Mouse (Mus musculus): Measurements from ENCODE around the gene Slc17a9. TPM values are rescaled to one million over a fixed set of nuclear protein-coding genes. Genes with fewer than 3 reads are reported as not detected.

Slc17a9 gene
- polyA plus RNA-seq, 1 experiment: 6.7 TPM

- H3K4me3 ChIP-seq (ENCODE audit: insufficient read depth, low read length): no peak overlapping the region
- no peak overlapping the region for H3K27ac ChIP-seq (ENCODE audit: insufficient read depth, low read depth, low read length)
- no peaks in the 10 kb centered on the region for H3K4me1 ChIP-seq (ENCODE audit: control insufficient read depth, insufficient read depth, low read length)
- no peak for TF ChIP-seq POLR2A (IDR thresholded peaks at IDR 0.05; ENCODE audit: borderline replicate concordance, low read depth, low read length)
- TF ChIP-seq CTCF (IDR thresholded peaks at IDR 0.05; ENCODE audit: low read depth, low read length): no peak
Measured at GRCm38 (mm10) chr2:180775223-180775622, 50.2 kb downstream of the Slc17a9 start.

- H3K27ac ChIP-seq (ENCODE audit: insufficient read depth, low read depth, low read length): no peak overlapping the region
- no peaks in the 10 kb centered on the region for H3K4me1 ChIP-seq (ENCODE audit: control insufficient read depth, insufficient read depth, low read length)
- TF ChIP-seq POLR2A (IDR thresholded peaks at IDR 0.05; ENCODE audit: borderline replicate concordance, low read depth, low read length) (no peak), CTCF (IDR thresholded peaks at IDR 0.05; ENCODE audit: low read depth, low read length) (no peak)
- no peak overlapping the region for H3K4me3 ChIP-seq (ENCODE audit: insufficient read depth, low read length)
Measured at GRCm38 (mm10) chr2:180775641-180776040, 50.6 kb downstream of the Slc17a9 start.

GRCm38 (mm10) chr2:180776793-180777192, 51.7 kb downstream of the Slc17a9 start, which contains the start of gene Bhlhe23:
Bhlhe23 (minus strand) TSS chr2:180776900.
- Histone ChIP-seq H3K4me3 (ENCODE audit: insufficient read depth, low read length) (no peak within 1 kb of the TSS), H3K4me1 (ENCODE audit: control insufficient read depth, insufficient read depth, low read length) (no peaks in the 10 kb centered on the region), H3K27ac (ENCODE audit: insufficient read depth, low read depth, low read length) (no peak within 1 kb of the TSS)
- TF ChIP-seq POLR2A (IDR thresholded peaks at IDR 0.05; ENCODE audit: borderline replicate concordance, low read depth, low read length) (no peak), CTCF (IDR thresholded peaks at IDR 0.05; ENCODE audit: low read depth, low read length) (no peak)

- TF ChIP-seq CTCF (IDR thresholded peaks at IDR 0.05; ENCODE audit: low read depth, low read length) (peak; percentile 89), POLR2A (IDR thresholded peaks at IDR 0.05; ENCODE audit: borderline replicate concordance, low read depth, low read length) (no peak)
- Histone ChIP-seq H3K4me1 (ENCODE audit: control insufficient read depth, insufficient read depth, low read length) (no peaks in the 10 kb centered on the region), H3K27ac (ENCODE audit: insufficient read depth, low read depth, low read length) (no peak overlapping the region), H3K4me3 (ENCODE audit: insufficient read depth, low read length) (no peak overlapping the region)
Measured at GRCm38 (mm10) chr2:180779226-180780104, 54.4 kb downstream of the Slc17a9 start.

GRCm38 (mm10) chr2:180780282-180780681, 55.2 kb downstream of the Slc17a9 start:
- no peaks in the 10 kb centered on the region for H3K4me1 ChIP-seq (ENCODE audit: control insufficient read depth, insufficient read depth, low read length)
- H3K4me3 ChIP-seq (ENCODE audit: insufficient read depth, low read length): no peak overlapping the region
- no peak overlapping the region for H3K27ac ChIP-seq (ENCODE audit: insufficient read depth, low read depth, low read length)
- TF ChIP-seq CTCF (IDR thresholded peaks at IDR 0.05; ENCODE audit: low read depth, low read length) (no peak), POLR2A (IDR thresholded peaks at IDR 0.05; ENCODE audit: borderline replicate concordance, low read depth, low read length) (no peak)

GRCm38 (mm10) chr2:180786732-180787131, 61.7 kb downstream of the Slc17a9 start:
- TF ChIP-seq POLR2A (IDR thresholded peaks at IDR 0.05; ENCODE audit: borderline replicate concordance, low read depth, low read length) (no peak), CTCF (IDR thresholded peaks at IDR 0.05; ENCODE audit: low read depth, low read length) (no peak)
- Histone ChIP-seq H3K27ac (ENCODE audit: insufficient read depth, low read depth, low read length) (no peak overlapping the region), H3K4me1 (ENCODE audit: control insufficient read depth, insufficient read depth, low read length) (no peaks in the 10 kb centered on the region), H3K4me3 (ENCODE audit: insufficient read depth, low read length) (no peak overlapping the region)

- H3K4me1 ChIP-seq (ENCODE audit: control insufficient read depth, insufficient read depth, low read length): no peaks in the 10 kb centered on the region
- no peak overlapping the region for H3K4me3 ChIP-seq (ENCODE audit: insufficient read depth, low read length)
- no peak overlapping the region for H3K27ac ChIP-seq (ENCODE audit: insufficient read depth, low read depth, low read length)
- TF ChIP-seq CTCF (IDR thresholded peaks at IDR 0.05; ENCODE audit: low read depth, low read length) (no peak), POLR2A (IDR thresholded peaks at IDR 0.05; ENCODE audit: borderline replicate concordance, low read depth, low read length) (no peak)
Measured at GRCm38 (mm10) chr2:180787566-180788232, 62.6 kb downstream of the Slc17a9 start.

- Histone ChIP-seq H3K4me1 (ENCODE audit: control insufficient read depth, insufficient read depth, low read length) (no peaks in the 10 kb centered on the region), H3K27ac (ENCODE audit: insufficient read depth, low read depth, low read length) (no peak overlapping the region), H3K4me3 (ENCODE audit: insufficient read depth, low read length) (no peak overlapping the region)
- TF ChIP-seq CTCF (IDR thresholded peaks at IDR 0.05; ENCODE audit: low read depth, low read length) (no peak), POLR2A (IDR thresholded peaks at IDR 0.05; ENCODE audit: borderline replicate concordance, low read depth, low read length) (no peak)
Measured at GRCm38 (mm10) chr2:180788386-180788785, 63.3 kb downstream of the Slc17a9 start.

GRCm38 (mm10) chr2:180788843-180789242, 63.8 kb downstream of the Slc17a9 start:
- Histone ChIP-seq H3K4me1 (ENCODE audit: control insufficient read depth, insufficient read depth, low read length) (no peaks in the 10 kb centered on the region), H3K4me3 (ENCODE audit: insufficient read depth, low read length) (no peak overlapping the region), H3K27ac (ENCODE audit: insufficient read depth, low read depth, low read length) (no peak overlapping the region)
- no peak for TF ChIP-seq CTCF (IDR thresholded peaks at IDR 0.05; ENCODE audit: low read depth, low read length)
- TF ChIP-seq POLR2A (IDR thresholded peaks at IDR 0.05; ENCODE audit: borderline replicate concordance, low read depth, low read length): no peak

GRCm38 (mm10) chr2:180791674-180792073, 66.6 kb downstream of the Slc17a9 start:
- no peak overlapping the region for H3K4me3 ChIP-seq (ENCODE audit: insufficient read depth, low read length)
- no peak overlapping the region for H3K27ac ChIP-seq (ENCODE audit: insufficient read depth, low read depth, low read length)
- TF ChIP-seq CTCF (IDR thresholded peaks at IDR 0.05; ENCODE audit: low read depth, low read length) (peak; percentile 87), POLR2A (IDR thresholded peaks at IDR 0.05; ENCODE audit: borderline replicate concordance, low read depth, low read length) (no peak)
- H3K4me1 ChIP-seq (ENCODE audit: control insufficient read depth, insufficient read depth, low read length): no peaks in the 10 kb centered on the region

Other genes starting within 250 kb of the Slc17a9 start
- gene Ntsr1, start 225.3 kb upstream of the Slc17a9 start, polyA plus RNA-seq (2012; ENCODE audit: insufficient read depth, insufficient read length, missing spikeins): not detected in 2 replicates
- gene Mrgbp, start 144.0 kb upstream of the Slc17a9 start, polyA plus RNA-seq (2012; ENCODE audit: insufficient read depth, insufficient read length, missing spikeins): 13.8 and 15.0 TPM in 2 replicates
- 75.4 and 76.8 TPM in 2 replicates for gene Ogfr, start 136.0 kb upstream of the Slc17a9 start, polyA plus RNA-seq (2012; ENCODE audit: insufficient read depth, insufficient read length, missing spikeins)
- gene Col9a3, start 127.5 kb upstream of the Slc17a9 start, polyA plus RNA-seq (2012; ENCODE audit: insufficient read depth, insufficient read length, missing spikeins): 0.28 and 1.8 TPM in 2 replicates
- not detected in 2 replicates for gene Tcfl5, start 82.6 kb upstream of the Slc17a9 start, polyA plus RNA-seq (2012; ENCODE audit: insufficient read depth, insufficient read length, missing spikeins)
- 30.2 and 32.9 TPM in 2 replicates for gene Dido1, start 15.3 kb upstream of the Slc17a9 start, polyA plus RNA-seq (2012; ENCODE audit: insufficient read depth, insufficient read length, missing spikeins)
- 52.9 and 53.5 TPM in 2 replicates for gene Gid8, start 15.1 kb upstream of the Slc17a9 start, polyA plus RNA-seq (2012; ENCODE audit: insufficient read depth, insufficient read length, missing spikeins)
- gene Bhlhe23, start 51.6 kb downstream of the Slc17a9 start, polyA plus RNA-seq (2012; ENCODE audit: insufficient read depth, insufficient read length, missing spikeins): not detected in 2 replicates
- 32.4 and 34.0 TPM in 2 replicates for gene Ythdf1, start 195.7 kb downstream of the Slc17a9 start, polyA plus RNA-seq (2012; ENCODE audit: insufficient read depth, insufficient read length, missing spikeins)
- not detected in 2 replicates for gene Birc7, start 203.8 kb downstream of the Slc17a9 start, polyA plus RNA-seq (2012; ENCODE audit: insufficient read depth, insufficient read length, missing spikeins)
- not detected in 2 replicates for gene Nkain4, start 229.4 kb downstream of the Slc17a9 start, polyA plus RNA-seq (2012; ENCODE audit: insufficient read depth, insufficient read length, missing spikeins)
- 30.5 and 35.3 TPM in 2 replicates for gene Arfgap1, start 242.0 kb downstream of the Slc17a9 start, polyA plus RNA-seq (2012; ENCODE audit: insufficient read depth, insufficient read length, missing spikeins)